Mouse (Mus musculus) CH12.LX (cell line): ENCODE results near the gene Ank3. TPM values are rescaled to one million over a fixed set of nuclear protein-coding genes. Genes with fewer than 3 reads are reported as not detected.

Experiments
- DNase-seq: peaks from one replicate; pipeline ENCODE4 v3.0.0-alpha.2; 2013; ENCODE audit errors: extremely low read depth
- H3K27ac ChIP-seq: 2 replicates; pipeline ENCODE4 v1.5.1; 2012; ENCODE audit warnings: low read depth, mild to moderate bottlenecking, control low read depth, moderate library complexity; ENCODE audit not compliant: insufficient read depth
- H3K27me3 ChIP-seq: replicated peaks from 2 replicates; pipeline ENCODE3; 2012; ENCODE audit warnings: inconsistent platforms
- H3K36me3 ChIP-seq, 2 experiments: replicated peaks in 1 of 2; 2 replicates each; pipeline versions ENCODE3 to v1.6.1; 2012; ENCODE audit warnings: inconsistent platforms in 1 of 2, low read length in 1 of 2, mild to moderate bottlenecking in 1 of 2, mixed read lengths in 1 of 2, moderate library complexity in 1 of 2; ENCODE audit not compliant: control insufficient read depth in 1 of 2, insufficient read depth in 1 of 2
- H3K4me1 ChIP-seq, 2 experiments: 2 replicates each; pipeline ENCODE4 v1.6.1; 2012; ENCODE audit warnings: inconsistent platforms in 1 of 2, moderate library complexity in 1 of 2; ENCODE audit not compliant: insufficient read depth in 2 of 2, control insufficient read depth in 1 of 2
- H3K4me2 ChIP-seq: 2 replicates; pipeline ENCODE4 v1.6.1; 2012; ENCODE audit warnings: low read depth, mild to moderate bottlenecking, control low read depth; ENCODE audit not compliant: poor library complexity, insufficient read depth, severe bottlenecking
- H3K4me3 ChIP-seq, 3 experiments: fragments of 150-350 bp in 1 of 3; sonication (generic) in 1 of 3; replicated peaks in 1 of 3; 2 replicates each; pipeline versions ENCODE3 to v1.5.1; 2011 to 2012; ENCODE audit warnings: low read depth in 2 of 3, low read length in 2 of 3, mild to moderate bottlenecking in 2 of 3, moderate library complexity in 2 of 3, control low read depth in 1 of 3, improper control_type of control experiment in 1 of 3, inconsistent platforms in 1 of 3, mixed read lengths in 1 of 3; ENCODE audit not compliant: poor library complexity in 1 of 3
- H3K79me2 ChIP-seq: replicated peaks from 2 replicates; pipeline ENCODE4 v1.6.1; 2012; ENCODE audit warnings: mild to moderate bottlenecking, moderate library complexity; ENCODE audit not compliant: control insufficient read depth, poor library complexity, insufficient read depth, severe bottlenecking; ENCODE audit errors: extremely low read depth
- H3K9ac ChIP-seq: 2 replicates; pipeline ENCODE4 v1.6.1; 2012; ENCODE audit warnings: low read depth, mild to moderate bottlenecking, control low read depth, moderate library complexity; ENCODE audit not compliant: insufficient read depth
- H3K9me3 ChIP-seq: replicated peaks from 2 replicates; pipeline ENCODE3; 2012; ENCODE audit warnings: low read length, inconsistent platforms, mixed read lengths
- BHLHE40 ChIP-seq: IDR thresholded peaks from 2 replicates; pipeline ENCODE4 v1.6.1; 2011; ENCODE audit warnings: mild to moderate bottlenecking, low read depth, low read length, improper control_type of control experiment
- CHD1 ChIP-seq: IDR thresholded peaks from 2 replicates; pipeline ENCODE4 v1.6.1; 2012; ENCODE audit warnings: low read depth, low read length, improper control_type of control experiment, inconsistent platforms
- CTCF ChIP-seq, 2 experiments: IDR thresholded peaks in 1 of 2; conservative IDR thresholded peaks in 1 of 2; 2 replicates each; pipeline ENCODE4 v1.5.1; 2011 to 2012; ENCODE audit warnings: low read depth in 2 of 2, low read length in 2 of 2, improper control_type of control experiment in 1 of 2, inconsistent platforms in 1 of 2, mild to moderate bottlenecking in 1 of 2, moderate library complexity in 1 of 2
- E2F4 ChIP-seq: IDR thresholded peaks from 2 replicates; pipeline ENCODE4 v1.6.1; 2011; ENCODE audit warnings: low read depth, low read length, improper control_type of control experiment; ENCODE audit not compliant: insufficient replicate concordance
- ELF1 ChIP-seq: IDR thresholded peaks from 2 replicates; pipeline ENCODE4 v1.6.1; 2014; ENCODE audit warnings: low read depth, mild to moderate bottlenecking, inconsistent platforms, low read length, improper control_type of control experiment
- EP300 ChIP-seq: IDR thresholded peaks from 2 replicates; pipeline ENCODE4 v1.6.1; 2011; ENCODE audit warnings: low read length, improper control_type of control experiment
- ETS1 ChIP-seq: conservative IDR thresholded peaks from 2 replicates; pipeline ENCODE4 v1.6.1; 2012; ENCODE audit warnings: low read depth, mild to moderate bottlenecking, inconsistent platforms, low read length, improper control_type of control experiment, moderate library complexity
- IRF4 ChIP-seq: IDR thresholded peaks from 2 replicates; pipeline ENCODE4 v1.6.1; 2014; ENCODE audit warnings: low read depth, mild to moderate bottlenecking, inconsistent platforms, low read length, improper control_type of control experiment
- JUND ChIP-seq: conservative IDR thresholded peaks from 2 replicates; pipeline ENCODE4 v1.6.1; 2011; ENCODE audit warnings: low read depth, low read length, improper control_type of control experiment
- KAT2A ChIP-seq: IDR thresholded peaks from 2 replicates; pipeline ENCODE4 v1.6.1; 2012; ENCODE audit warnings: low read length, improper control_type of control experiment, inconsistent platforms; ENCODE audit not compliant: insufficient replicate concordance
- MAFK ChIP-seq: IDR thresholded peaks from 2 replicates; pipeline ENCODE4 v1.6.1; 2011; ENCODE audit warnings: low read length, improper control_type of control experiment; ENCODE audit not compliant: insufficient replicate concordance
- MAX ChIP-seq: IDR thresholded peaks from 2 replicates; pipeline ENCODE4 v1.6.1; 2011; ENCODE audit warnings: low read length, improper control_type of control experiment
- MAZ ChIP-seq: IDR thresholded peaks from 2 replicates; pipeline ENCODE4 v1.6.1; 2012; ENCODE audit warnings: low read depth, mild to moderate bottlenecking, inconsistent platforms, low read length, improper control_type of control experiment, moderate library complexity
- MEF2A ChIP-seq: IDR thresholded peaks from 2 replicates; pipeline ENCODE4 v1.6.1; 2014; ENCODE audit warnings: low read depth, mild to moderate bottlenecking, inconsistent platforms, low read length, improper control_type of control experiment, borderline replicate concordance
- MYC ChIP-seq: IDR thresholded peaks from 2 replicates; pipeline ENCODE4 v1.6.1; 2011; ENCODE audit warnings: low read depth, mild to moderate bottlenecking, improper control_type of control experiment, low read length
- NELFE ChIP-seq: IDR thresholded peaks from 2 replicates; pipeline ENCODE4 v1.6.1; 2011; ENCODE audit warnings: low read depth, low read length, improper control_type of control experiment
- POLR2A ChIP-seq: IDR thresholded peaks from 2 replicates; pipeline ENCODE4 v1.6.1; 2011; ENCODE audit warnings: low read depth, mild to moderate bottlenecking, improper control_type of control experiment, low read length
- RAD21 ChIP-seq: IDR thresholded peaks from 2 replicates; pipeline ENCODE4 v1.6.1; 2011; ENCODE audit warnings: low read depth, mild to moderate bottlenecking, low read length, improper control_type of control experiment, moderate library complexity
- RCOR1 ChIP-seq: conservative IDR thresholded peaks from 2 replicates; pipeline ENCODE4 v1.6.1; 2012; ENCODE audit warnings: low read depth, mild to moderate bottlenecking, inconsistent platforms, low read length, improper control_type of control experiment
- TCF12 ChIP-seq: IDR thresholded peaks from 2 replicates; pipeline ENCODE4 v1.6.1; 2014; ENCODE audit warnings: low read depth, mild to moderate bottlenecking, inconsistent platforms, low read length, improper control_type of control experiment
- UBTF ChIP-seq: IDR thresholded peaks from 2 replicates; pipeline ENCODE4 v1.6.1; 2012; ENCODE audit warnings: low read depth, mild to moderate bottlenecking, inconsistent platforms, low read length, improper control_type of control experiment, moderate library complexity
- USF1 ChIP-seq: IDR thresholded peaks from 2 replicates; pipeline ENCODE4 v1.6.1; 2014; ENCODE audit warnings: low read depth, mild to moderate bottlenecking, inconsistent platforms, low read length, improper control_type of control experiment
- USF2 ChIP-seq: conservative IDR thresholded peaks from 2 replicates; pipeline ENCODE4 v1.6.1; 2011; ENCODE audit warnings: low read depth, low read length, improper control_type of control experiment
- ZNF384 ChIP-seq: IDR thresholded peaks from 2 replicates; pipeline ENCODE4 v1.6.1; 2012; ENCODE audit warnings: low read depth, low read length, improper control_type of control experiment, inconsistent platforms
- dilution Hi-C: fragments of 300-500 bp; cut with MboI; formaldehyde crosslinking; loops from 2 replicates; pipeline ENCODE4 v1.14.3; 2020; ENCODE audit warnings: low sequenced_read_pairs; ENCODE audit not compliant: extremely low pct_unique_long_range_greater_than_20kb, extremely low pct_ligation_motif_present
- in situ Hi-C: fragments of 300-500 bp; cut with MboI; formaldehyde crosslinking; loops from 3 replicates; pipeline ENCODE4 v1.14.3; 2019; ENCODE audit warnings: low sequenced_read_pairs, low pct_ligation_motif_present, low pct_unique_long_range_greater_than_20kb, mixed read lengths
- polyA plus RNA-seq: library from polyadenylated mRNA; unstranded; fragments of >175 nt; gene quantifications from 2 replicates; pipeline ENCODE4 v1.2.1, GENCODE M21; 2012; ENCODE audit warnings: low read depth; ENCODE audit not compliant: insufficient read length
- total RNA-seq, 2 experiments: library from RNA; depleted of rRNA; stranded (reverse); fragments of 300-350 nt in 1 of 2; fragments of >200 nt in 1 of 2; gene quantifications; 2 replicates each; pipeline ENCODE4 v1.2.3; 2012 to 2014

The Ank3 gene
- total and polyA plus RNA-seq, 3 experiments: 4.7 to 8.3 (median 6.2) TPM

- peaks cover 5% of the 10 kb centered on the region for H3K27me3 ChIP-seq
- H3K27ac ChIP-seq: no peak overlapping the region
- TF ChIP-seq ETS1: peak; percentile 90
- TF ChIP-seq POLR2A: no peak
- TF ChIP-seq USF1: no peak
- TF ChIP-seq KAT2A: no peak
- no peak for TF ChIP-seq RAD21
- TF ChIP-seq CHD1: no peak
- TF ChIP-seq USF2: no peak
- peak; percentile 64 for TF ChIP-seq BHLHE40
- TF ChIP-seq RCOR1: no peak
- no peak for TF ChIP-seq MAX
- TF ChIP-seq MEF2A: peak; percentile 42; the same call in 1 of the 2 replicates
- no peak for TF ChIP-seq UBTF
- no peak for TF ChIP-seq MAZ
- TF ChIP-seq ZNF384: no peak
- TF ChIP-seq CTCF (conservative IDR thresholded peaks at IDR 0.05 in 1 of 2, IDR thresholded peaks at IDR 0.05 in 1 of 2; ENCODE audit: low read depth in 2 of 2, low read length in 2 of 2): no peak
- TF ChIP-seq TCF12: peak; percentile 75; the same call in 1 of the 2 replicates
- no peak for TF ChIP-seq MYC
- TF ChIP-seq E2F4: no peak
- 0 out of 2 replicates have a peak, but pooled peaks have one; percentile 23 for TF ChIP-seq JUND
- no peak for TF ChIP-seq NELFE
- peak; percentile 73; the same call in 1 of the 2 replicates for TF ChIP-seq IRF4
- peak; percentile 83 for TF ChIP-seq EP300
- 0 out of 2 replicates have a peak, but pooled peaks have one; percentile 41 for TF ChIP-seq ELF1
- no peak for TF ChIP-seq MAFK
- TF ChIP-seq, all 38 proteins: peak for 8
- dilution Hi-C loops: no loop called here
- H3K4me3 ChIP-seq: no peak overlapping the region
- no peak overlapping the region for H3K9ac ChIP-seq
- peaks cover 4 to 18% of the 10 kb centered on the region in 2 experiments for H3K4me1 ChIP-seq
- peak; percentile 54 for DNase-seq
- H3K4me2 ChIP-seq: no peak overlapping the region
- H3K9me3 ChIP-seq: peaks cover 3% of the 10 kb centered on the region
- H3K36me3 ChIP-seq: no peaks in the 10 kb centered on the region
- H3K79me2 ChIP-seq: no peaks in the 10 kb centered on the region
- in situ Hi-C loops: no loop called here
Measured at GRCm38 (mm10) chr10:70032982-70033381, 634.4 kb downstream of the Ank3 start.
